Mouse (Mus musculus) layer of hippocampus, adult 9-11 months (tissue): Measurements from ENCODE around the gene Ifrd2.

Experiments
- DNase-seq: peaks from one replicate; pipeline ENCODE4 v3.0.0; 2022

The Ifrd2 gene

GRCm38 (mm10) chr9:107600745-107601144 is 13.3 kb downstream of the Ifrd2 start:
- DNase-seq, result no peak

- DNase-seq, result no peak
Measured at GRCm38 (mm10) chr9:107601275-107601674, 13.8 kb downstream of the Ifrd2 start.

DNA sequence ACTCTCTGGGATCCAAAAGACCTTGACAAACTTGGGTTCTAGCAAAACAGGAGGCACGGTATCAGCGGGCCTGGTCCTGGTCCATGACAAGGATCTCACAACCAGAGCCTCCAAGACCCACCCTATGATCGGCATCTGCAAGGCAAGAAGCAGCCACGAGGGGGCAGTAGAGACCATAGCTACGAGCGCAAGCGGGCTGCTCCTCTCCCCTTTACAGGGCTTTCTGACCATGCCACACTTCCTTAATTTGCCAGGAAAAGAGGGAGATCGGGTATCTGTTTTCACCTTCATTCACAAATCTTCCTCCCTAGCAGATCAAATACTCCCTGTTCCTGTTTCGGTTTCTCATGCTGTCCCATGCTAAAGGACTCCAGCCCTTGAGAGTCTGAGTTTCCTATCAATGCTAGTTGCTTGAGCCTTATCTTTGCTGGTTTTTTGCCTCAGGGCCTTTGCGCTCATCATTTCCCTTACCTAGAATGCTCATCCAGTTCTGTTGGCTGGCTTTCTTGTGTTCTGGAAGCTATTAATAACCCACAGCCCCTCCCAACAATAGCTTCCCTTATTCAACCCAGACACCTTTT is 14.7 kb downstream of the Ifrd2 start:
- peak; percentile 85 for DNase-seq

DNA sequence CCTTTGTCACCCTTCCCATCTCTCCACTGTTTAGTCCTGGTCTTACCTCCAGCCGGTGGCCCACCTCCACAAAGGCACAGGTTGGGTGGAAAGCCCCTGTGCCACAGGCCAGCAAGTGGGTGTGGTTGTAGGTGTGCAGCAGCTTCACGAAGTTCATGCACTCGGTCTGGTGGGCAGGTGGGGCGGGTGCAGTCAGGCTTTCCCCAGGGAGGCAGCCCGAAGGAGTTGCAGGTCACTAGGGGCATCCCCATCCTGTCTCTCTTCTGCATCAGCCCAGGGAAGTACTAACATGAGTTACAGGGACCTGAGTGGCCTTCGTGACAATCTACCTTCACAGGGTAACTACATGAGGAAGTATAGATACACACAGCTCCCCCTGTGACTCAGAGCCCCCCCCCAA is 15.8 kb downstream of the Ifrd2 start:
- DNase-seq, result no peak

DNA sequence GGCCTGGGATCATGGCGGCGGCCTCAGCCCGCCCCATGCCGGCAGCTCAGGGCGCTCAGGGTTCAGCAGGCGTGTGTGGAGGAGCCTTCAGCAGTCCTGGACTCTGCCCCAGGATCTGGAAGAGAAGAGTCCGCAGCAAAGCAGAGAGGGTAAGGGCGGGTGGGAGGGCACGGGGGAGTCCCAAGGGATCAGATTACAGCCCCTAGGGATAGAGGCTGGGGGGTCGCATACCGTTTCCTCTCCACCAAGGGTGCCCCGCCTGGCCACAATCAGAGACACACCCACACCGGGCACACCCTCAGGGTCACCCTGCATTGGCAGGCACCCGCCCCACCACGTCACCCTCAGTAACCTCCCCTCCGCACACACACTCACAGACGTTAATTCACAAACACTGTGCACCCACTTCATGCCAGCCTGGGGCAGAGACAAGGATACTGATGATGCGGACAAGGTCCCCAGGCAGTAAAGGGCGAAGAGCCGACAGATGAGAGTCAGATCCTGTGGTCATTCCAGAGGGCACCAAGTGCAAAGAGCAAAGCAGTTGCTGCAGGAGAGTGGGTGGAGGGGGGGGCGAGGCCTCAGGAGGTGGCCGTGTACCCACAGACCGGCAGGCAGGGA is 17.7 kb downstream of the Ifrd2 start:
- DNase-seq, result no peak

DNA sequence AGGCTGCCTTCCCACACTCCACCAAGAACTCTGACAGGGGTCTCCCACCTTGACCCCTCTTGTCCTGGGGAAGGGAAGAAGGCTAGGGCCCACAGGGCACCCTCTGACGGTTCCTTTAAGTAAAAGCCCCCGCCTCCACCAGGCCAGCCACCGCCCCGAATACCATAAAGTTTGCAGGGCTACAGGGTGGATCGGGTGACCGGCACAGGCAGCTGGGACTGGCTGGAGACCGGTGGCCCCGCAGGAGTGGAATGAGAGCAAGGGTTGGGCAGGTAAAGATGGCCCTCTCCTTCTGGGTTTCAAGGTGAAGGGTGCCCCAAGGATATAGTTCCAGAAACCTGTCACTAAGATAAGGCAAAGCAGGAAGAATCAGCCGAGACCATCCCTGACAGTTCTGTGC is 19.1 kb downstream of the Ifrd2 start:
- DNase-seq, result no peak

DNA sequence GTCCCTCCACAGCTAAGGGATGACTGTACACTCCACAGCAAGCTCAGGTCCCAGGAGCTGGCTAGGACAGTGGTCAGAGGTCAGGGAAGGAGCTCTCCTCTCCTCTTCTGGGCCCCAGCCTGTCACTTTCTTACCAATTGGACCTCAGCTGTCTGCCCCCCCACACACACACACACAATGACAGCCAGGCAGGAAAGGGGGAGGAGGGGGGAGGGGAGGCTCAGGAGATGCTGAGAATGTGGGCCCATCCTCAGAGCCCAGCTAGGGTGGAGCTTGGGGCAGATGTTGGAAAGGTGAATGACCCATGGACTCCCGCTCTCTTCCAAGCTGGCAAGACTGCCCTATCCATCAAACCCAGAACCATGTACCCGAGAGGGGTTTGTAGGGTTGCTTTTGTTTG is 19.6 kb downstream of the Ifrd2 start:
- DNase-seq, result no peak

- no peak for DNase-seq
Measured at GRCm38 (mm10) chr9:107607653-107608245, 20.3 kb downstream of the Ifrd2 start.

DNA sequence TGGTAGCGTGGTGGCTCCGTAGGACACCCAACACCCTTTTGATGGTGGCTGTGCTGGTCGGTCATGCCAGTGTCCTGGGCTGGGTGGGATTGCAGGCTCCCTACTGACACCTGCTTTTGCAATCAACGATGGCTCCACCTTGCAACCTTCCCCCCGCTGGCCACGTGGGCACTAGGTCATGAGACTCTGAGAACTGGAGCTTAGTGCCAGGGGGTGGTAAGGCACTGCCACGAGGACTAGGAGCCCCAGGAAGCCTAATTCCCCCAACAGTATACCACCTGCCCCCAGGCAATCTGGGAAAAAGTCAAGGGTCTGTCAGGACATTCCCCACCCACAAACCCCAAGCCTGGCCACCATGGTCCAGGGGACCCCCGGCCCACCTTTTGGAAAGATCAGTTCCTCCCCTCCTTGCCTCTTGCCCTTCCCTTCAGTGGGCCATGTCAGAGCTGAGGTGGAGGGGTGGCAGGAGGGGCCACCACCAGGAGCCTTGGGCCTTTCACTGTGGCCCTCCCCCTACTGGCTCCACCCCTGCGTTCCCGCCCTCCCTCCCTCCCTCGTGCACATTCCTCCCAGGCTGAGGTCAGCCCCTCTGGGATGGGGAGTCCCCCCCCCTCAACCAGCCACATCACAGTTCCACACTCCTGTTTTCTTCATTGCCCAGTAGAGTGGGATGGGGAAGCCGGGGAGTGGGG is 21.4 kb downstream of the Ifrd2 start, which contains the start of gene Sema3b:
Sema3b (minus strand) TSS at position 489 of the 692 bp plus-strand sequence.
- DNase-seq, result no peak

- no peak for DNase-seq
Measured at GRCm38 (mm10) chr9:107609433-107609830, 22.0 kb downstream of the Ifrd2 start.

DNA sequence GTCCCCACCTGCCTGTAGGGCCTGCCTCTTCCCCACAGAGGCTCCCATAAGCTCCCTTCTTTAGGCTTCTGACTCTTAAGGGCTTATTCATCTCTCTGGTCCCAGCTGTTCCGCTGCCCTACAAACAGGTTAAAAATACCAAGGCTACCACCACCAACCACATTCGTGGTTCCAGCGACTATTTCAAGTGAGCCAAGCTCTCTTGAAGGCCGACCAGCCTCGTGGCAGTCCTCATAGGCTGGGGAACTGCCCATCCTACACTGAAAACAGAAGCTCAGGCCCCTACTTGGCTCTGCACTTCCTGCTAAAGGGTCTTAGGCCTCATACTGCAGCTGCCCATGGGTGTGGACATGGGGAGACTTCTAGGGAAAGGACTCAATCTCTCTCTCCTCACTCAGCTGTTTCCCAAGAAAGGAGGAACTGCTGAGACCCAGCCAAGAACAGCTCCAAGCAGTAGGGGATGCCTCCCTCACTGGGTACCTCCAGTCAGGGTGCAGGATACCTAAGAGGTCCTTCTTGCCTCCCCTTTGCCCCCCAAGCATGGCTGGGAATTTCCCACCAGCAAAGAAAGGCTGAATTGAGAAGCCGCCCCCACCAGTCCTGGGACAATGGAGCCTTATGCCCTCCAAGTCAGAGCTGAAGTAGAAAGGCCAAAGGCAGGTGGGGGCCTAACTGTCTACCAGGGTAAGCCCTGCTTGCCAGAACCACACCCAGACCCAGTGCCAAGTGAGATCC is 24.2 kb downstream of the Ifrd2 start:
- DNase-seq, result peak; percentile 45

DNA sequence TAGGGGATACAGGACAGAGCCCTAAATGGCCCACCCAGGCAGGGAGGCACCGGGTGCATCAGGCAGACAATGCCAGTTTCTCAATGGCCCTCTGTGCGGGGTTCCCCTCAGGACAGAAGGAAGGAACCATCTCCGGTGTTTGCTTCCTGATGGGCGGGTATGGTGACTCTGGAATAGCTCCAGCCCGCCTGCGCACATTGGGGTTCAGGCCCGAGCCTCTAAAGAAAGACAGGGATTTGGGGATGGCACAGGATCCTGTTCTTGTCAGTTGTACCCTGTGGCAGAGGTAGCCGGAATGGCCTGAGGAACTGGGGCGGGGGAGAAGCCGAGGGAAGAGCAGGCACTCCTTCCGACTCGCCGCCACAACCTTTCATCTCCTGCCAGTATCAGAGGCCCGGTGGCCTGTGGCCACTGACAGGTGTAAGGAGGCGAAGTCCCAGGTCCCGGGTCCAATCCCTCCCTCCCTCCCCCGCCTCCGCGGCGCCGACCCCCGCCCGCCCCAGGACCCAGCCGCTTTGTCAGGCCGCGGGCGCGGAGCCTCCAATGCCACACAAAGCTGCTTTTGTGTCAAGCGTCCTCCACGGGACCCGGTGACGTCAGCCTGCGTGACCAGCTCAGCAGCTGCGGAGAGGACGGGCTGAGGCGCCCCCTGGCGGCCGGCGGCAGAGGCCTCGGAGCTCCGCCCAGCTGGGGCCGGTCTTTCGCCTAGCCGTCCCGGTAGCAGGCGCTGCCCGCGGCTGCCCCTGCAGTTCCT is 24.9 kb downstream of the Ifrd2 start:
- peak; percentile 98 for DNase-seq

GRCm38 (mm10) chr9:107612945-107613569 is 25.6 kb downstream of the Ifrd2 start:
- DNase-seq, result no peak

DNA sequence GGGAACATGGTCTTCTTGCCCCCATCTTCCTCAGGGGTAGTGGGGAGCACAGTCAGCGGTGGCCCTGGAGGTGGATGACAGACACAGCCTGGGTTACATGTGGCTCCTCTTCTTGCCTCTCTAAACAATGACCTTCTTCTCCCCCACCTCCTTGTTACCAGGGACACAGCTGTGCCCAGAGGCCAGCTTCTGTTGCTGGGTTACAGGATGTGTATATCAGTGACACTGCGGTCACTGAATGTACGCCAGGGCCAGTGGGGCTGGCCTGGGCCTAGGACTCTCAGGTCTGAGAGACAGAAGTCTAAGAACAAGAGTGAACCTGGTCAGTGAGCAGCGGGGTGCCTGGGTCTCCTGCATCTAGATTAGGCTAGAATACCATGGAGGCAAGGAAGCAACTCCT is 27.6 kb downstream of the Ifrd2 start:
- no peak for DNase-seq

DNA sequence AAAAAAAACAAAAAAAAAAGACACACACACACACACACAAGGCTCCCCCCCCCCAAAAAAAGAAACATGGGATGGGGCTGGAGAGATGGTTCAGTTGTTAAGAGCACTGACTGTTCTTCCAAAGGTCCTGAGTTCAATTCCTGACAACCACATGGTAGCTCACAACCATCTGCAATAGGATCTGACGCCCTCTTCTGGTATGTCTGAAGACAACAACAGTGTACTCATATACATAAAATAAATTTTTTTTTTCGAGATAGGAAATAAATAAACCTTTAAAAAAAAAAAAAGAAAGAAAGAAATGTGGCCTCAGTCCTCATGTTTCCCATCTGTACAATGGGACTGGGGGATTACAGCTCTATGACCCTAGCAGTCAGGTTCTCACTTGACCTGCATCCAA is 30.0 kb downstream of the Ifrd2 start:
- no peak for DNase-seq

- no peak for DNase-seq
Measured at GRCm38 (mm10) chr9:107618098-107618497, 30.7 kb downstream of the Ifrd2 start.

- no peak for DNase-seq
Measured at GRCm38 (mm10) chr9:107618778-107619545, 31.5 kb downstream of the Ifrd2 start.

- DNase-seq, result no peak
Measured at GRCm38 (mm10) chr9:107619546-107619879, 32.1 kb downstream of the Ifrd2 start.

- DNase-seq, result no peak
Measured at GRCm38 (mm10) chr9:107620954-107621353, 33.5 kb downstream of the Ifrd2 start.

DNA sequence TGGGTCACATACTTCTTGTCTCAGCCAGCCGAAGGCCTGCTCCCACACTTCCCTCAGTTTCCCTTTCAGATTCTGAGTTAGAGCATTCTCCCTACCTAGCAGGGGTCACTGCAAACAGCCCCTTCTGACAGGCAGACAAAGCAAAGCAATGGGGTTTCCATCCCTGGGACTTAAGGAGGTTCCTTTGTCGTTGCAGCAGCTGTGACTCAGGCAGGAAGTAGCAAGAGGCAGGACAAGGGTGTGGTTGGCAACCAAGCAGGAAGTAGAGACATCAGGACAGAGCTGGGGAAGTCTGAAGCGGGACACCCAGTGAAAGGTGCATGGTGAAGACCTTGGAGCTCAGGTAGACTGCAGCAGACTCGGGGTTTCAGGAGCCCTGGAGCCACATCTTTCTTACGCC is 37.1 kb downstream of the Ifrd2 start:
- no peak for DNase-seq

- DNase-seq, result no peak
Measured at GRCm38 (mm10) chr9:107624951-107625350, 37.5 kb downstream of the Ifrd2 start.
